Mouse (Mus musculus) kidney, embryonic 16.5 days (tissue): ENCODE data around the gene Tmem43. TPM values are rescaled to one million over a fixed set of nuclear protein-coding genes. Genes with fewer than 3 reads are reported as not detected.

Source experiments
- ATAC-seq: fragments of 200-750 bp; cut with Nextera tagmentation; 2 replicates; pipeline ENCODE4 v1.8.0; 2017; ENCODE audit warnings: moderate TSS enrichment; ENCODE audit not compliant: low FRiP score, low TSS enrichment
- H3K27ac ChIP-seq: fragments of 300-500 bp; sonication (generic); 2 replicates; pipeline ENCODE4 v1.5.1; 2014; ENCODE audit warnings: low read length
- H3K27me3 ChIP-seq: fragments of 300-500 bp; sonication (generic); 2 replicates; pipeline ENCODE4 v1.6.1; 2014; ENCODE audit warnings: low read length, control low read depth, mixed read lengths; ENCODE audit not compliant: insufficient read depth
- H3K36me3 ChIP-seq: fragments of 300-500 bp; sonication (generic); 2 replicates; pipeline ENCODE4 v1.6.1; 2014; ENCODE audit warnings: low read length, control low read depth, mixed read lengths; ENCODE audit not compliant: insufficient read depth
- H3K4me1 ChIP-seq: fragments of 300-500 bp; sonication (generic); 2 replicates; pipeline ENCODE4 v1.6.1; 2014; ENCODE audit warnings: low read length, control low read depth, mixed read lengths; ENCODE audit not compliant: insufficient read depth
- H3K4me2 ChIP-seq: fragments of 300-500 bp; sonication (generic); replicated peaks from 2 replicates; pipeline ENCODE4 v1.6.1; 2014; ENCODE audit warnings: low read depth, low read length
- H3K4me3 ChIP-seq: fragments of 300-500 bp; sonication (generic); 2 replicates; pipeline ENCODE4 v1.5.1; 2014; ENCODE audit warnings: mild to moderate bottlenecking, low read length
- H3K9ac ChIP-seq: fragments of 300-500 bp; sonication (generic); replicated peaks from 2 replicates; pipeline ENCODE4 v1.6.1; 2014; ENCODE audit warnings: low read length
- H3K9me3 ChIP-seq: fragments of 300-500 bp; sonication (generic); 2 replicates; pipeline ENCODE4 v1.6.1; 2016; ENCODE audit warnings: low read length, control low read depth
- WGBS: fragments of 180-500 bp; shearing (Covaris S2); extraction: QIAGEN DNeasy Blood & Tissue Kit; methylation state at CpG from one replicate; pipeline ENCODE4 v1.1.7; 2014; 5-methylcytosine and 5-hydroxymethylcytosine counted together
- polyA plus RNA-seq: library from polyadenylated mRNA; unstranded; fragments of >200 nt; fragmentation: Nextera tagmentation; extraction: Ambion mirVana; gene quantifications from 2 replicates; pipeline ENCODE4 v1.2.1, GENCODE M21; 2015

Gene Tmem43
- polyA plus RNA-seq, 1 experiment from 2014 or later = 54.3 TPM

GRCm38 (mm10) chr6:91510211-91510610 is 36.7 kb downstream of the Tmem43 start:
- H3K36me3 ChIP-seq = peaks cover 30% of the 10 kb centered on the region
- H3K27ac ChIP-seq = no peak overlapping the region
- no peak overlapping the region for H3K9ac ChIP-seq
- H3K4me2 ChIP-seq = no peak overlapping the region
- no peak overlapping the region for H3K4me3 ChIP-seq
- no peak for ATAC-seq
- 66% methylated on average over 10 of the region's 10 CpGs for WGBS
- peaks cover 18% of the 10 kb centered on the region for H3K4me1 ChIP-seq
- H3K27me3 ChIP-seq = no peaks in the 10 kb centered on the region
- H3K9me3 ChIP-seq = no peaks in the 10 kb centered on the region

GRCm38 (mm10) chr6:91514135-91514534 is 40.6 kb downstream of the Tmem43 start:
- H3K4me2 ChIP-seq = peak overlapping the region; percentile 76; the same call in 1 of the 2 replicates
- no peak for ATAC-seq
- H3K9ac ChIP-seq = no peak overlapping the region
- peaks cover 28% of the 10 kb centered on the region for H3K4me1 ChIP-seq
- no peaks in the 10 kb centered on the region for H3K9me3 ChIP-seq
- no peak overlapping the region for H3K27ac ChIP-seq
- peaks cover 17% of the 10 kb centered on the region; the same call in 1 of the 2 replicates for H3K36me3 ChIP-seq
- no peak overlapping the region for H3K4me3 ChIP-seq
- H3K27me3 ChIP-seq = no peaks in the 10 kb centered on the region

DNA sequence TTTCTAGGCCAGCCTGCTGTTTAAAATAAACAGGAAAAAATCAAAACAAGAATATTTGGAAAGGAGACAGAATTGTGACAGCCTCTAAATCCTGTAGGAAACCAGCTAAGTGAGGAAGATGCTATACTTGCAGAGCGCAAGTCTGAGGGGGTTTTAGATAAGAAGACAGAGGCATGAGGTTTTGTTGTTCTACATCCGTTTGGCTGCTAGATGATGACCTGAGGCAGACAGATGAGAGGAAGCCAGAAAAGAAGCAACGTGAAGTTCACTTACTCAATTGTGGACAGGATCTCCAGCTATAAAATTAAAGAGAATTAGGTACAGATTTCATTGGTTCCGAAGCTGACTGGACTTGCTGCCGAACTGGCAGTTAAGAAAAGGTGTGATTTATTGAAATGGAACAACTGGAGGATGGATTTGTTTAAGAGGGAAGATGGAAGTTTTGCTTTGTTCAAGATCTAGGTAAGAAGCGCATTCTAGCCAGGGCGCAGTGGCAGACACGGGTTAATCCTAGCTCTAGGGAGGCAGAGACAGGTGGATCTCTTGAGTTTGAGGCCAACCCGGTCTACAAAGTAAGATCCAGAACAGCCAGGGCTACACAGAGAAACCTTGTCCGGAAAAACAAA is 41.3 kb downstream of the Tmem43 start:
- peak overlapping the region; percentile 76 for H3K4me2 ChIP-seq
- no peaks in the 10 kb centered on the region for H3K27me3 ChIP-seq
- 21% methylated on average over 10 of the region's 10 CpGs for WGBS
- H3K9me3 ChIP-seq = no peaks in the 10 kb centered on the region
- no peak; the same call in 1 of the 2 replicates for ATAC-seq
- H3K27ac ChIP-seq = peak overlapping the region; percentile 80
- peak overlapping the region; percentile 66 for H3K4me3 ChIP-seq
- peaks cover 23% of the 10 kb centered on the region for H3K36me3 ChIP-seq
- peak overlapping the region; percentile 77 for H3K9ac ChIP-seq
- H3K4me1 ChIP-seq = peaks cover 28% of the 10 kb centered on the region

- no peaks in the 10 kb centered on the region for H3K9me3 ChIP-seq
- under 1% methylated on average over 80 of the region's 80 CpGs for WGBS
- H3K27ac ChIP-seq = peak within 1 kb of the TSS; percentile 80
- peak within 1 kb of the TSS; percentile 66 for H3K4me3 ChIP-seq
- peak; percentile 99 for ATAC-seq
- peaks cover 32% of the 10 kb centered on the region for H3K36me3 ChIP-seq
- no peaks in the 10 kb centered on the region for H3K27me3 ChIP-seq
- H3K4me1 ChIP-seq = peaks cover 28% of the 10 kb centered on the region
- peak within 1 kb of the TSS; percentile 77 for H3K4me2 ChIP-seq
- peak within 1 kb of the TSS; percentile 82 for H3K9ac ChIP-seq
Observed at GRCm38 (mm10) chr6:91515545-91516449, 42.3 kb downstream of the Tmem43 start, which contains the start of the genes Xpc and Lsm3. Gene Xpc (minus strand): TSS chr6:91515888. Gene Lsm3 (plus strand): TSS chr6:91515928.

GRCm38 (mm10) chr6:91518454-91519020 is 45.0 kb downstream of the Tmem43 start:
- WGBS = 90% methylated on average over 7 of the region's 7 CpGs
- no peaks in the 10 kb centered on the region for H3K9me3 ChIP-seq
- no peak overlapping the region for H3K4me3 ChIP-seq
- H3K4me1 ChIP-seq = peaks cover 27% of the 10 kb centered on the region
- ATAC-seq = no peak
- H3K36me3 ChIP-seq = peaks cover 59% of the 10 kb centered on the region
- H3K4me2 ChIP-seq = no peak overlapping the region
- H3K27me3 ChIP-seq = no peaks in the 10 kb centered on the region
- H3K27ac ChIP-seq = no peak overlapping the region
- no peak overlapping the region for H3K9ac ChIP-seq

GRCm38 (mm10) chr6:91522816-91523215 is 49.3 kb downstream of the Tmem43 start:
- peaks cover 64% of the 10 kb centered on the region for H3K36me3 ChIP-seq
- no peak overlapping the region for H3K9ac ChIP-seq
- no peak overlapping the region for H3K4me2 ChIP-seq
- no peaks in the 10 kb centered on the region for H3K4me1 ChIP-seq
- no peak overlapping the region for H3K4me3 ChIP-seq
- H3K9me3 ChIP-seq = no peaks in the 10 kb centered on the region
- WGBS = 90% methylated on average over 5 of the region's 5 CpGs
- H3K27me3 ChIP-seq = no peaks in the 10 kb centered on the region
- no peak overlapping the region for H3K27ac ChIP-seq
- no peak for ATAC-seq

GRCm38 (mm10) chr6:91525544-91525943 is 52.0 kb downstream of the Tmem43 start:
- no peak overlapping the region for H3K4me3 ChIP-seq
- H3K36me3 ChIP-seq = peaks cover 39% of the 10 kb centered on the region
- ATAC-seq = no peak
- no peak overlapping the region for H3K9ac ChIP-seq
- H3K9me3 ChIP-seq = no peaks in the 10 kb centered on the region
- no peaks in the 10 kb centered on the region for H3K4me1 ChIP-seq
- 73% methylated on average over 4 of the region's 4 CpGs for WGBS
- H3K4me2 ChIP-seq = no peak overlapping the region
- H3K27ac ChIP-seq = no peak overlapping the region
- H3K27me3 ChIP-seq = no peaks in the 10 kb centered on the region

DNA sequence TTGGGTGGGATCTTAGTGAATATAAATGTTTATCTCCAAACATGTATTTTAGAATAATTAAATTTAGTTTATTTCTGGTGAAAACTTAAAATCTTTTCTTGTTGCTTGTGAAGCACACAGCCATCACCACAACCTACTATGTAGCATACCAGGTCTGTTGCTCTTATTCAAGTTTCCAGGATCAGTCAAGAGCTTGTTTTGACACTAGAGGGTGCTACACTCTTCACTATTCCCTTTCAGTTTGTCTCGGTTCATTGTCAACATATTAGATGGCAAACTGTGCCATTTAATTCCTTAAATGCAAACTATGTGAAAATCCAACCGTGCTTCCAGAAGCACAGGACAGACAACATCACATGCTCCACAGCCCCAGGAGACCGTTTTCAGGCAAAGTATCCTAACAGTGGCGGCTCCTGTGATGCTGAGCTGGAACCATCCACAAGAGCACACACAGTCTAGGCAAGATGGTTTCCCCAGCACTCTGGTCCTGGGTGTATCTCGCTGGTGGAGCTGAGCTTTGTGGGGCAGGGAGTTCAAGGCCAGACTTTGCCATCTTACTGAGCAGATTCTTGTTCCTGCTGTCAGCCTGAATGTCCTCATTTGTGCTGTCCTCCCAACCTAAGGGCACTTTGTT is 53.8 kb downstream of the Tmem43 start:
- H3K4me1 ChIP-seq = peaks cover 2% of the 10 kb centered on the region; the same call in 1 of the 2 replicates
- H3K9me3 ChIP-seq = no peaks in the 10 kb centered on the region
- H3K36me3 ChIP-seq = peaks cover 21% of the 10 kb centered on the region; the same call in 1 of the 2 replicates
- WGBS = 47% methylated on average over 5 of the region's 5 CpGs
- no peak overlapping the region for H3K9ac ChIP-seq
- no peak overlapping the region for H3K4me3 ChIP-seq
- H3K4me2 ChIP-seq = no peak overlapping the region
- no peak for ATAC-seq
- H3K27ac ChIP-seq = no peak overlapping the region
- no peaks in the 10 kb centered on the region for H3K27me3 ChIP-seq

DNA sequence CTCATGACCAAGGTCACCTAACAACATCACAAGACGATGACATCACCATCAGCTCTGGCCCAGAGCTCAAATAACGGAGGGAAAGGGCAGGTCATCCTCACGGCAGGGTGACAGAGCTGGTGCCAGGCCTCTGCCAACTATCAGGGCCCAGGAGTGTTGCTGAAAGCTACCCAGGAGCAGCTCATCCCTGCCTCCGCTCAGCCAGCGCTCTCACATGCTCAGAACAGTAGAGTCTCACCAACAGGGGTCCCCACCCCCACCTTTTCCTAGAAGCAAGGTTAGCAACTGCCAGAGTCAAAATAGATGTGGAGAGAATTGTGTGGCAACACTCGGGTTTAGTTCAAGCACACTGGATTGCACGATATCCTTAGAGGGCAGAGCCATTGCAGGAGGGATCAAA is 54.8 kb downstream of the Tmem43 start:
- Histone ChIP-seq H3K4me3 (no peak overlapping the region), H3K36me3 (peaks cover 12% of the 10 kb centered on the region; the same call in 1 of the 2 replicates), H3K27ac (no peak overlapping the region), H3K27me3 (no peaks in the 10 kb centered on the region), H3K9ac (no peak overlapping the region), H3K4me1 (peaks cover 10% of the 10 kb centered on the region), H3K4me2 (no peak overlapping the region), H3K9me3 (no peaks in the 10 kb centered on the region)
- no peak for ATAC-seq
- WGBS = 83% methylated on average over 7 of the region's 7 CpGs
